Mouse (Mus musculus) MEL (cell line): ENCODE measurements around the gene Slc5a5.

Source experiments
- CTCF ChIP-seq, 3 experiments: IDR thresholded peaks in 2 of 3; conservative IDR thresholded peaks in 1 of 3; 2 replicates each; pipeline ENCODE4 v1.5.1; 2011 to 2012; ENCODE audit warnings: low read length in 3 of 3, low read depth in 2 of 3, mild to moderate bottlenecking in 2 of 3, improper control_type of control experiment in 1 of 3, inconsistent platforms in 1 of 3, mixed read lengths in 1 of 3, moderate library complexity in 1 of 3; ENCODE audit not compliant: control insufficient read depth in 1 of 3, insufficient read depth in 1 of 3, poor library complexity in 1 of 3, severe bottlenecking in 1 of 3
- EP300 ChIP-seq, 2 experiments: IDR thresholded peaks; 2 replicates each; pipeline ENCODE4 v1.6.1; 2011; ENCODE audit warnings: improper control_type of control experiment in 2 of 2, low read length in 2 of 2, low read depth in 1 of 2, mild to moderate bottlenecking in 1 of 2
- ETS1 ChIP-seq: IDR thresholded peaks from 2 replicates; pipeline ENCODE4 v1.6.1; 2012; ENCODE audit warnings: low read depth, mild to moderate bottlenecking, inconsistent platforms, low read length, improper control_type of control experiment, moderate library complexity
- GATA1 ChIP-seq: IDR thresholded peaks from 2 replicates; pipeline ENCODE4 v1.6.1; 2011; ENCODE audit warnings: low read depth, low read length, improper control_type of control experiment
- HCFC1 ChIP-seq: IDR thresholded peaks from 2 replicates; pipeline ENCODE4 v1.6.1; 2012; ENCODE audit warnings: low read depth, mild to moderate bottlenecking, inconsistent platforms, low read length, improper control_type of control experiment, moderate library complexity
- MYB ChIP-seq: IDR thresholded peaks from 2 replicates; pipeline ENCODE4 v1.6.1; 2011; ENCODE audit warnings: mild to moderate bottlenecking, low read depth, low read length, improper control_type of control experiment
- POLR2A ChIP-seq, 2 experiments: IDR thresholded peaks; 2 replicates each; pipeline ENCODE4 v1.6.1; 2011 to 2012; ENCODE audit warnings: low read length in 2 of 2, mild to moderate bottlenecking in 2 of 2, control low read depth in 1 of 2, improper control_type of control experiment in 1 of 2, low read depth in 1 of 2, moderate library complexity in 1 of 2; ENCODE audit not compliant: control insufficient read depth in 1 of 2, insufficient read depth in 1 of 2, poor library complexity in 1 of 2

DNA sequence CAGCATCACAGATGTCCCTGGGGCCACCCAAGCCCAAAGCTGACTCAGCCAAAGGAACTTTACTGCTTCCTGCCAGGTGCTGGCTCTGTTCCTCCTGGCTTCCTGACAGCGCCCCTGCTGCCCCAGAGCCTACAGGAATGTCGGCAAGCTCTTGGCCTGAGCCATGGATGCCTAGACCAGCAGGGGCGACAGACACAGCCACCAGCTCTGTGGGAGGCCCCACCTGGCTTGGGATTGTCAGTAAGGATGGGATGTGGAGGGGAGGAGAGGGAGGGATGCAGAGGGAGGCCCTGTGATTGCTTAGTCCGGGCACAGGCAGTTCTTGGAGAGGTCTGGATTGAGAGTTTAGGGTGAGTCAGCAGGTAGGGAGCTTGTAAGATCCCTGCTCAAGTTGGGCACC is 12.4 kb downstream of the Slc5a5 start:
- TF ChIP-seq MYB (no peak), GATA1 (no peak), CTCF (IDR thresholded peaks at IDR 0.05 in 2 of 3, conservative IDR thresholded peaks at IDR 0.05 in 1 of 3; ENCODE audit: control insufficient read depth in 1 of 3, insufficient read depth in 1 of 3, low read depth in 2 of 3, low read length in 3 of 3, poor library complexity in 1 of 3, severe bottlenecking in 1 of 3) (no peak), HCFC1 (no peak), POLR2A (IDR thresholded peaks at IDR 0.05; ENCODE audit: control insufficient read depth in 1 of 2, insufficient read depth in 1 of 2, low read depth in 1 of 2, low read length in 2 of 2, poor library complexity in 1 of 2) (no peak), EP300 (IDR thresholded peaks at IDR 0.05; ENCODE audit: low read depth in 1 of 2, low read length in 2 of 2) (no peak), ETS1 (no peak)
